Mouse (Mus musculus) cortical plate, adult 2 months (tissue): ENCODE data around the gene Cc2d2b. TPM values are rescaled to one million over a fixed set of nuclear protein-coding genes. Genes with fewer than 3 reads are reported as not detected.

Experiments used
- H3K27ac ChIP-seq: fragments of 200-500 bp; 2 replicates; pipeline ENCODE4 v1.5.1; 2012; ENCODE audit warnings: low read length, control low read depth, inconsistent platforms; ENCODE audit not compliant: insufficient read depth
- H3K4me1 ChIP-seq: fragments of 200-500 bp; 2 replicates; pipeline ENCODE4 v1.6.1; 2011; ENCODE audit warnings: low read length; ENCODE audit not compliant: control insufficient read depth, insufficient read depth
- H3K4me3 ChIP-seq: fragments of 200-500 bp; 2 replicates; pipeline ENCODE4 v1.5.1; 2011; ENCODE audit warnings: mild to moderate bottlenecking, low read length, control low read depth; ENCODE audit not compliant: insufficient read depth
- CTCF ChIP-seq: fragments of 200-500 bp; IDR thresholded peaks from 2 replicates; pipeline ENCODE4 v1.5.1; 2011; ENCODE audit warnings: mild to moderate bottlenecking, control low read depth, low read length; ENCODE audit not compliant: insufficient read depth; ENCODE audit errors: extremely low read depth
- POLR2A ChIP-seq: fragments of 200-500 bp; IDR thresholded peaks from 2 replicates; pipeline ENCODE4 v1.6.1; 2011; ENCODE audit warnings: mild to moderate bottlenecking, low read length, control low read depth; ENCODE audit not compliant: insufficient read depth; ENCODE audit errors: extremely low read depth
- polyA plus RNA-seq: library from polyadenylated mRNA; depleted of rRNA; stranded (reverse); fragments of >200 nt; gene quantifications from 2 replicates; pipeline ENCODE4 v1.2.3, GENCODE M21; 2012

The Cc2d2b gene
- polyA plus RNA-seq, 1 experiment, result 0.19 TPM

- TF ChIP-seq POLR2A (no peak), CTCF (no peak)
- Histone ChIP-seq H3K4me1 (no peaks in the 10 kb centered on the region), H3K4me3 (no peak overlapping the region), H3K27ac (no peak overlapping the region)
These were observed 22.4 kb upstream of the Cc2d2b start for GRCm38 (mm10) chr19:40726148-40726547.

GRCm38 (mm10) chr19:40726614-40727013, 21.9 kb upstream of the Cc2d2b start:
- TF ChIP-seq CTCF (no peak), POLR2A (no peak)
- Histone ChIP-seq H3K4me1 (no peaks in the 10 kb centered on the region), H3K4me3 (no peak overlapping the region), H3K27ac (no peak overlapping the region)

- TF ChIP-seq CTCF, result no peak
- TF ChIP-seq POLR2A, result no peak
- Histone ChIP-seq H3K4me3 (no peak overlapping the region), H3K27ac (no peak overlapping the region), H3K4me1 (no peaks in the 10 kb centered on the region)
These were observed 20.3 kb upstream of the Cc2d2b start for GRCm38 (mm10) chr19:40728213-40728612.

GRCm38 (mm10) chr19:40728732-40729420, 19.7 kb upstream of the Cc2d2b start:
- Histone ChIP-seq H3K4me3 (no peak overlapping the region), H3K27ac (no peak overlapping the region), H3K4me1 (peaks cover 2% of the 10 kb centered on the region)
- TF ChIP-seq CTCF, result no peak
- TF ChIP-seq POLR2A, result no peak

GRCm38 (mm10) chr19:40733409-40733808, 15.1 kb upstream of the Cc2d2b start:
- Histone ChIP-seq H3K4me1 (peaks cover 6% of the 10 kb centered on the region), H3K27ac (peak overlapping the region; percentile 12; the same call in 1 of the 2 replicates), H3K4me3 (no peak overlapping the region)
- TF ChIP-seq CTCF (no peak), POLR2A (no peak)

- H3K27ac ChIP-seq, result peak overlapping the region; percentile 12; the same call in 1 of the 2 replicates
- peaks cover 6% of the 10 kb centered on the region for H3K4me1 ChIP-seq
- TF ChIP-seq POLR2A, result no peak
- TF ChIP-seq CTCF, result no peak
- H3K4me3 ChIP-seq, result no peak overlapping the region
These were observed 14.7 kb upstream of the Cc2d2b start for GRCm38 (mm10) chr19:40733849-40734248.

- H3K4me3 ChIP-seq, result peak overlapping the region; percentile 3; the same call in 1 of the 2 replicates
- H3K4me1 ChIP-seq, result peaks cover 6% of the 10 kb centered on the region
- H3K27ac ChIP-seq, result no peak overlapping the region
- TF ChIP-seq POLR2A (no peak), CTCF (peak; percentile 82)
These were observed 11.7 kb upstream of the Cc2d2b start for GRCm38 (mm10) chr19:40736680-40737512.

- TF ChIP-seq POLR2A (no peak), CTCF (no peak)
- Histone ChIP-seq H3K4me1 (peaks cover 6% of the 10 kb centered on the region), H3K4me3 (peak overlapping the region; percentile 3; the same call in 1 of the 2 replicates), H3K27ac (no peak overlapping the region)
These were observed 10.9 kb upstream of the Cc2d2b start for GRCm38 (mm10) chr19:40737613-40738012.

GRCm38 (mm10) chr19:40738683-40739324, 9.7 kb upstream of the Cc2d2b start:
- peaks cover 4% of the 10 kb centered on the region; the same call in 1 of the 2 replicates for H3K4me1 ChIP-seq

More at GRCm38 (mm10) chr19:40738683-40739324, 9.7 kb upstream of the Cc2d2b start:
- no peak overlapping the region for H3K4me3 ChIP-seq
- no peak overlapping the region for H3K27ac ChIP-seq
- TF ChIP-seq POLR2A (no peak), CTCF (no peak)
